Mouse (Mus musculus): Measurements from ENCODE around the gene Crxos.

GRCm38 (mm10) chr7:15949216-15949790, 66.9 kb downstream of the Crxos start:
- TF ChIP-seq CTCF (IDR thresholded peaks at IDR 0.05; ENCODE audit: low read depth, low read length), result no peak
- no peak for TF ChIP-seq POLR2A (IDR thresholded peaks at IDR 0.05; ENCODE audit: borderline replicate concordance, low read depth, low read length)
